Mouse (Mus musculus) layer of hippocampus, adult 9-10 months (tissue): ENCODE results near the gene Scin.

ENCODE experiments used
- DNase-seq: peaks from one replicate; pipeline ENCODE4 v3.0.0; 2022; ENCODE audit warnings: low spot score

Scin gene

GRCm38 (mm10) chr12:40027444-40027843, 106.6 kb downstream of the Scin start:
- no peak for DNase-seq

GRCm38 (mm10) chr12:40023918-40024317, 110.1 kb downstream of the Scin start:
- DNase-seq, result no peak

DNA sequence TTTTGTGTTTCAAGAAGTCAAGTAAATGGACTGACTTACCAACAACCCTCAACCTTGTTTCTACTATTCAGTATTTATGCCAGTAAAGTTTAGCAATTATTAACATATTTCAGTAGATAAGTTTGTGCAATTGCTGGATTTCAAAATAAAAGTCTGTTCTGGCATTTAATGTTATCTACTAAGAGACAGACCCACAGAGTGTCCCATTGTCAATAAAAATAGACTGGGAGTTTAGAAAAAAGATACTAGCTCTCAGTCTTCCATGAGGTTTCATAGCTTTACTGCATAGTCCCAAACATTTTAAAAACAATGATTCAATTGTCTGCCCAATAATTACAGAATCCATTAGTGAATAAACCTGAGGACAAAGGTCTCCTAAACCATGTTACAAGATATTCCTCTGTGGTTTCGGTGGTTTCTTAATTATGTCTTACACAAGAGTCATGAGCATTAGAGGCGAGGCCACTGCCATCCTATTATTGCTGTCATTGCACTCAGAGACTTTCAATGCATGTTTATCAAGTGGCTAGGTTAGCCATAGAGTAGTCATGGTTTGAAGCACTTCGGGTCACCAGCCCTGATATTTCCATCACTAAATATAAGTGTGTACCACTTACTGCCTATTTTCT, 110.9 kb downstream of the Scin start:
- no peak for DNase-seq

DNA sequence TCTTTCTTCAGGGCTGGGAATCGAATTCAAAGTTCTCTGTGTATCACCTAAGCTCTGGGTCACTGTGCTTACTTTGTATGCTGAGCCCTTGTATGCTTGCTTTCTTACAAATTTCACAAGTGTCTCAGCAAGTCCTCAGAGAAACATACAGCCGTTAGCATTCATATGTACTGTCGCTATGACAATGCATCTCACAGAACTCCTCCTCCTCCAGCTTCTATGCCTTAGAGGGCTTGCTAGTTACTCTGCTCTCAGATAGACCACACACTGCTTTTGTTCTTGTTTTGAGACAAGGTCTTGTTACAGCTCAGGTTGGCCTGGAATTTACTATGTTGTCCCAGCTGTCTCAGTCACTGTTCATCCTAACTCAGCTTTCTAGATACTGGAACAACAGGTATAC, 111.7 kb downstream of the Scin start:
- no peak for DNase-seq

DNA sequence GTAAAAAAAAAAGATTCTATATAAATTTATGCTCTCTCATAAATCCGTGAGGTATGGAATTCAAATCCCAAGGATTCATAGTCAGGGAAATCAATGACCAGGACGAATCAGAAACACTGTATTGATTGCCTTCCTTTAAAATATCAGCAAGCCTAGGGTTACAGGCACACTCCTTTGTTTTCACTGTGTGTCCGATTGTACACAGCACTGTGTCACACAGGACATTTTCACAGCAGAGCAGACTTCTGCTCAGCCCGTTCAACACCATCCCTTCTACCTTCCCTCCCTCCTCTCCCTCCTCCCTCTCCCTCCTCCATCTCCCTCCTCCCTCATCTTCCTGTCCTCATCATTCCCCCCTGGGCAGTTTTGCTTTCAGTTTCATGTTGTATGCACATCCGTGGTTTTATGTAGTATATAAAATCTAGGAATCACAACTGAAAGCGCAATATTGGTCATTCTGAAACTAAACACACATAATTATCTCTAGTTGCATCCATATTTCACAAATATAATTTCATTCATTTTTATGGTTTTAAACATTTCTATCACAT, 116.0 kb downstream of the Scin start:
- no peak for DNase-seq

- no peak for DNase-seq
Measured at GRCm38 (mm10) chr12:40016648-40017460, 117.2 kb downstream of the Scin start.

DNA sequence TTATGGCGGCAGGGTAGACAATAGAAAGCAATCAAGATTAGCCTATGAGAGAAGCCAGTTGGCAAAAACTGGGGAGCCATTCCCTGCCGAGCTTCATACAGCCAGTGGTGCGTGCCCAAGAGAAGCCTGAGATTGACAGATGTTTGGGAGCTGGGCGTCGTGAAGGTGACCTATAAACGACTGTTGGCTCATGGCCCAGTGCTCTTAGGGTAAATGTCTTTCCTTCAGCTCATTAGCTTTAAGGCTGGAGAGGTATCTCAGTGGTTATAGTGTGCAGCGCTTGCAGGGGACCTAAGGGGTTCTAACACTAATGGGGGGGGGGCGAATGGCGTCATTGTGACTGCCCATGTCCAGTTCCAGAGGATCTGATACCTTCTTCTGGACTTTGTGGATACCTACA, 118.0 kb downstream of the Scin start:
- DNase-seq, result no peak

DNA sequence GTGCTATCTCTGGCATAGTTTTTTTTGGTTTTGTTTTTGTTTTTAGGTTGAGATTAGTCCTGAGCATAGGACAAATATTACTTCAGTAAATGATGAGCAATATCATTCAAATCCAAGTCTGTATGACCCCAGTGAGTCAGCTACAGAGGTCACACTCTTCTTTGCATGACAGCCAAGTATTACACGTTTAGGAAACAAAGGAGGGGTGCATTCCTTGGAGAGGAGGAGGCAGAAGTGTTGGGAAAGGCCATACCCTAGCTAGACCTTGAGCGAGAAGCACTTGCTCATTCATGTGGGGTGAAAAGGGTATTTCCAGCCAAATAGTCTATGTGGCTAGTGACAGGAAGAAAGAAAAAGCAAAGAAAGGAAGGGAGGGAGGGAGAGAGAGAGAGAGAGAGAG, 124.2 kb downstream of the Scin start:
- DNase-seq, result no peak
